Comparison of ENCODE assay signal across 1 mouse cellular context in the genomic region with DNA sequence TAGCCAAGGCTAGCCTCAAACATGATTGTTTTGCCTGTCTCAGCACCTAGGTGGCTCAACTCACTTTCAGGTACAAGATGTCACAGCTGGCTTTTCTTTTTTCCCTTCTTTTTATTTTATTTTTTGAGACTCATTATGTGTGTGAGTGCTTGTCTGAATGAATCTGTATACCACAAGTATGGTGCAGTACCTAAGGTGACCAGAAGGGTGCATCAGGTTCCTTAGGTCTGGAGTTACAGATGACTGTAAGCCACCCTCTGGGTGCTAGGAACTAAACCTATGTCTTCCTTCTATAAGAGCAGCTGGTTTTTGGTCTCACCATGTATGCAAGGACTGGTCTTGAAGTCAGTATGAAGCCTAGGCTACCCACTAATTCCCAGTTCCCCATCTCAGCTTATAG.
TF ChIP-seq lines count a peak whose summit lies in the region.

No protein-coding gene starts in this region.

TF ChIP-seq in MEL, 35 proteins besides CTCF, POLR2A, EP300 and RAD21 (continued from another document):
- TF ChIP-seq ZC3H11A (IDR thresholded peaks at IDR 0.05; ENCODE audit: low read depth, low read length) (peak; percentile 27; the same call in 1 of the 2 replicates), ETS1 (IDR thresholded peaks at IDR 0.05; ENCODE audit: low read depth, low read length) (no peak), CHD1 (IDR thresholded peaks at IDR 0.05; ENCODE audit: low read depth, low read length) (no peak), CHD2 (IDR thresholded peaks at IDR 0.05; ENCODE audit: low read length) (no peak), TCF12 (IDR thresholded peaks at IDR 0.05; ENCODE audit: low read depth, low read length) (no peak), E2F4 (IDR thresholded peaks at IDR 0.05; ENCODE audit: borderline replicate concordance, low read depth, low read length) (no peak)
